Mouse (Mus musculus): ENCODE results near the gene Tspo.

The Tspo gene

GRCm38 (mm10) chr15:83615245-83615644 lies 51.9 kb downstream of the Tspo start:
- DNase-seq (ENCODE audit: extremely low spot score, low read depth, low spot score), result no peak

All from hindlimb bud, embryonic 11.5 days (tissue).